7 mouse cellular contexts compared by ENCODE assay signal in genomic region chrX:170009016-170009750, GRCm38 (mm10). TPM values are rescaled to one million over a fixed set of nuclear protein-coding genes. Genes with fewer than 3 reads are reported as not detected.
A peak's percentile ranks its signal among the peaks of the same experiment; 100 is the strongest.
DNase-seq lines count a peak whose midpoint lies in the region; ATAC-seq lines count a peak whose summit lies in the region.
"Not testable (repeated sequence)": the region's sequence is repeated elsewhere in the genome, so short reads cannot be mapped to it uniquely, and the experiment has no call there.

Gene Gm21887, plus strand, starts transcription at chrX:170009659.

- peak within 1 kb of the TSS; percentile 20 for H3K4me2 ChIP-seq in limb, embryonic 11.5 days (ENCODE audit: low read depth, severe bottlenecking)
- peak within 1 kb of the TSS; percentile 26; the same call in 1 of the 2 replicates for H3K4me2 ChIP-seq in midbrain, embryonic 13.5 days (replicated peaks)

- H3K36me3 ChIP-seq in embryonic facial prominence, embryonic 10.5 days (replicated peaks): peaks cover 17% of the 10 kb centered on the region
- peaks cover 22% of the 10 kb centered on the region for H3K36me3 ChIP-seq in limb, embryonic 11.5 days (ENCODE audit: control insufficient read depth, insufficient read depth, low read length)
- peaks cover 19% of the 10 kb centered on the region for H3K36me3 ChIP-seq in midbrain, embryonic 13.5 days

- H3K4me1 ChIP-seq in embryonic facial prominence, embryonic 10.5 days: peaks cover 24% of the 10 kb centered on the region
- H3K4me1 ChIP-seq in limb, embryonic 11.5 days (ENCODE audit: control insufficient read depth, insufficient read depth, low read length); midbrain, embryonic 13.5 days (replicated peaks): not testable (repeated sequence)

- peak within 1 kb of the TSS; percentile 87 for H3K27ac ChIP-seq in embryonic facial prominence, embryonic 10.5 days (replicated peaks)
- H3K27ac ChIP-seq in limb, embryonic 11.5 days (replicated peaks; ENCODE audit: low read depth, low read length): peak within 1 kb of the TSS; percentile 88
- H3K27ac ChIP-seq in midbrain, embryonic 13.5 days: peak within 1 kb of the TSS; percentile 70

- DNase-seq in adrenal gland, postnatal 14 days: peak; percentile 99
- peak; percentile 96 for DNase-seq in embryonic facial prominence, embryonic 10.5 days (ENCODE audit: low spot score)
- DNase-seq in kidney, adult 11 months: peak; percentile 90
- peak; percentile 90 for DNase-seq in limb, embryonic 11.5 days (ENCODE audit: low spot score)
- DNase-seq in spleen, adult 12 weeks (ENCODE audit: low spot score): peak; percentile 89

- H3K9me3 ChIP-seq in embryonic facial prominence, embryonic 10.5 days: peaks cover 53% of the 10 kb centered on the region
- H3K9me3 ChIP-seq in limb, embryonic 11.5 days (ENCODE audit: control insufficient read depth, low read length): peaks cover 38% of the 10 kb centered on the region
- peaks cover 46% of the 10 kb centered on the region for H3K9me3 ChIP-seq in midbrain, embryonic 13.5 days

- peak within 1 kb of the TSS; percentile 91 for H3K9ac ChIP-seq in limb, embryonic 11.5 days (ENCODE audit: low read length)
- peak within 1 kb of the TSS; percentile 63 for H3K9ac ChIP-seq in midbrain, embryonic 13.5 days (replicated peaks)

- ATAC-seq in granulocyte monocyte progenitor cell, adult 5-6 weeks (replicated peaks; ENCODE audit: poor library complexity, severe bottlenecking): peak; percentile 40
- ATAC-seq in limb, embryonic 11.5 days (ENCODE audit: insufficient number of reproducible peaks, low FRiP score, low TSS enrichment, low read depth): peak; percentile 88
- peak; percentile 91 for ATAC-seq in midbrain, embryonic 13.5 days

- peak within 1 kb of the TSS; percentile 56 for H3K4me3 ChIP-seq in embryonic facial prominence, embryonic 10.5 days
- H3K4me3 ChIP-seq in limb, embryonic 11.5 days (ENCODE audit: low read depth, low read length): peak within 1 kb of the TSS; percentile 49
- peak within 1 kb of the TSS; percentile 46 for H3K4me3 ChIP-seq in midbrain, embryonic 13.5 days (replicated peaks)

- WGBS in embryonic facial prominence, embryonic 10.5 days: 80% methylated on average over 118 of the region's 118 CpGs
- 63% methylated on average over 116 of the region's 118 CpGs for WGBS in limb, embryonic 11.5 days
- WGBS in midbrain, embryonic 13.5 days: 68% methylated on average over 118 of the region's 118 CpGs

- not testable (repeated sequence) for H3K27me3 ChIP-seq in embryonic facial prominence, embryonic 10.5 days (replicated peaks; ENCODE audit: low read depth, poor library complexity, severe bottlenecking); limb, embryonic 11.5 days (ENCODE audit: control insufficient read depth, insufficient read depth, low read length); midbrain, embryonic 13.5 days

RNA-seq across cellular contexts. Expression of gene Gm21887, which starts in this region (rescaled TPM):
- 129 and 342 TPM in 2 replicates for total RNA-seq in adrenal gland, postnatal 14 days (2021)
- polyA plus RNA-seq in embryonic facial prominence, embryonic 10.5 days (2016; fragmentation: Nextera tagmentation; extraction: Ambion mirVana): 259 and 324 TPM in 2 replicates
- 36.7 and 87.7 TPM in 2 replicates for total RNA-seq in granulocyte monocyte progenitor cell, adult 5-6 weeks (2014; fragmentation: Nextera tagmentation)
- total RNA-seq in granulocyte monocyte progenitor cell, adult 5-6 weeks (2017): 163 and 210 TPM in 2 replicates
- polyA plus RNA-seq in limb, embryonic 11.5 days (2014; fragmentation: Nextera tagmentation; extraction: Ambion mirVana): 244 and 297 TPM in 2 replicates
- polyA plus RNA-seq in midbrain, embryonic 13.5 days (2015; fragmentation: Nextera tagmentation; extraction: Ambion mirVana): 164 and 183 TPM in 2 replicates

Comparison
In these comparisons a context has a peak if more than half of its experiments do, and no peak if none do; other contexts are left out.
1. Peak in every context shown above with its lines: DNase-seq, ATAC-seq, H3K4me3 ChIP-seq and H3K27ac ChIP-seq.
2. ATAC-seq: peak in every context shown above with its lines; median percentile 91 in midbrain, embryonic 13.5 days; 88 in limb, embryonic 11.5 days; 40 in granulocyte monocyte progenitor cell, adult 5-6 weeks.